Mouse (Mus musculus) liver, postnatal 0 days (tissue): Measurements from ENCODE around the gene Vps45. TPM values are rescaled to one million over a fixed set of nuclear protein-coding genes. Genes with fewer than 3 reads are reported as not detected.
A peak's percentile ranks its signal among the peaks of the same experiment; 100 is the strongest.

Experiments
- ATAC-seq: fragments of 200-750 bp; cut with Nextera tagmentation; 2 replicates; pipeline ENCODE4 v1.8.0; 2017; ENCODE audit warnings: mild to moderate bottlenecking, moderate library complexity
- DNase-seq: peaks from one replicate; pipeline ENCODE4 v3.0.0-alpha.2; 2016
- H3K27ac ChIP-seq: fragments of 300-500 bp; sonication (generic); 2 replicates; pipeline ENCODE4 v1.5.1; 2014; ENCODE audit warnings: antibody characterized with exemption, moderate library complexity, mild to moderate bottlenecking, low read depth
- H3K27me3 ChIP-seq: fragments of 300-500 bp; sonication (generic); 2 replicates; pipeline ENCODE4 v1.6.1; 2014; ENCODE audit warnings: low read length, control low read depth, mixed read lengths; ENCODE audit not compliant: insufficient read depth
- H3K36me3 ChIP-seq: fragments of 300-500 bp; sonication (generic); replicated peaks from 2 replicates; pipeline ENCODE4 v1.6.1; 2014; ENCODE audit warnings: mild to moderate bottlenecking, control low read depth, low read length, moderate library complexity, mixed read lengths; ENCODE audit not compliant: insufficient read depth
- H3K4me1 ChIP-seq: fragments of 300-500 bp; sonication (generic); 2 replicates; pipeline ENCODE4 v1.6.1; 2014; ENCODE audit warnings: antibody characterized with exemption, mild to moderate bottlenecking, control low read depth; ENCODE audit not compliant: insufficient read depth
- H3K4me2 ChIP-seq: fragments of 300-500 bp; sonication (generic); 2 replicates; pipeline ENCODE4 v1.6.1; 2014; ENCODE audit warnings: low read depth, mild to moderate bottlenecking, low read length, moderate library complexity, mixed read lengths
- H3K4me3 ChIP-seq: fragments of 300-500 bp; sonication (generic); 2 replicates; pipeline ENCODE4 v1.5.1; 2014; ENCODE audit warnings: low read depth, low read length
- H3K9ac ChIP-seq: fragments of 300-500 bp; sonication (generic); replicated peaks from 2 replicates; pipeline ENCODE4 v1.6.1; 2014; ENCODE audit warnings: mild to moderate bottlenecking, moderate library complexity
- H3K9me3 ChIP-seq: fragments of 300-500 bp; sonication (generic); 2 replicates; pipeline ENCODE4 v1.6.1; 2016; ENCODE audit warnings: mild to moderate bottlenecking, control low read depth, low read length, mixed read lengths
- CTCF ChIP-seq: sonication (generic); IDR thresholded peaks from 2 replicates; pipeline ENCODE4 v1.5.1; 2016; ENCODE audit warnings: antibody characterized with exemption, low read depth
- EP300 ChIP-seq: IDR thresholded peaks from 2 replicates; pipeline ENCODE4 v1.6.1; 2016; ENCODE audit warnings: antibody characterized with exemption, low read depth, mild to moderate bottlenecking
- WGBS: fragments of 180-500 bp; shearing (Covaris S2); extraction: QIAGEN DNeasy Blood & Tissue Kit; methylation state at CpG from one replicate; pipeline ENCODE4 v1.1.7; 2014; ENCODE audit not compliant: insufficient replicate concordance; 5-methylcytosine and 5-hydroxymethylcytosine counted together
- polyA plus RNA-seq: library from polyadenylated mRNA; unstranded; fragments of >200 nt; fragmentation: Nextera tagmentation; extraction: Ambion mirVana; gene quantifications from 2 replicates; pipeline ENCODE4 v1.2.1, GENCODE M21; 2015

Vps45 gene
- polyA plus RNA-seq, 1 experiment from 2014 or later: 12.5 TPM

GRCm38 (mm10) chr3:95994975-95995801 is 63.1 kb downstream of the Vps45 start:
- Histone ChIP-seq H3K4me1 (peaks cover 23% of the 10 kb centered on the region), H3K4me2 (peak overlapping the region; percentile 98), H3K36me3 (peaks cover 10% of the 10 kb centered on the region; the same call in 1 of the 2 replicates), H3K9me3 (no peaks in the 10 kb centered on the region), H3K4me3 (peak overlapping the region; percentile 73), H3K27me3 (peaks cover 7% of the 10 kb centered on the region), H3K9ac (peak overlapping the region; percentile 70), H3K27ac (peak overlapping the region; percentile 79)
- 2% methylated on average over 46 of the region's 51 CpGs for WGBS
- peak; percentile 42 for DNase-seq
- ATAC-seq: no peak
- no peak for TF ChIP-seq EP300
- no peak for TF ChIP-seq CTCF

- peaks cover 17% of the 10 kb centered on the region for H3K4me1 ChIP-seq
- peak overlapping the region; percentile 79 for H3K27ac ChIP-seq
- H3K9ac ChIP-seq: peak overlapping the region; percentile 70
Measured at GRCm38 (mm10) chr3:95994381-95994846, 63.9 kb downstream of the Vps45 start.

GRCm38 (mm10) chr3:95993881-95994280 is 64.4 kb downstream of the Vps45 start:
- H3K9me3 ChIP-seq: no peaks in the 10 kb centered on the region
- H3K4me3 ChIP-seq: peak overlapping the region; percentile 73
- H3K36me3 ChIP-seq: peaks cover 20% of the 10 kb centered on the region
- peak; percentile 36 for TF ChIP-seq CTCF
- no peak for TF ChIP-seq EP300
- peak overlapping the region; percentile 79 for H3K27ac ChIP-seq
- 33% methylated on average over 4 of the region's 4 CpGs for WGBS
- H3K4me1 ChIP-seq: peaks cover 17% of the 10 kb centered on the region
- H3K27me3 ChIP-seq: peaks cover 7% of the 10 kb centered on the region
- no peak for DNase-seq
- peak; percentile 18 for ATAC-seq
- peak overlapping the region; percentile 98 for H3K4me2 ChIP-seq
- H3K9ac ChIP-seq: peak overlapping the region; percentile 33; the same call in 1 of the 2 replicates

More at GRCm38 (mm10) chr3:95994381-95994846, 63.9 kb downstream of the Vps45 start:
- no peaks in the 10 kb centered on the region for H3K9me3 ChIP-seq
- H3K36me3 ChIP-seq: peaks cover 14% of the 10 kb centered on the region
- ATAC-seq (no peak), DNase-seq (no peak)
- peak overlapping the region; percentile 98 for H3K4me2 ChIP-seq
- peaks cover 7% of the 10 kb centered on the region for H3K27me3 ChIP-seq
- TF ChIP-seq CTCF (no peak), EP300 (no peak)
- peak overlapping the region; percentile 73 for H3K4me3 ChIP-seq
- 23% methylated on average over 6 of the region's 6 CpGs for WGBS

- no peak for ATAC-seq
- Histone ChIP-seq H3K9ac (no peak overlapping the region), H3K9me3 (no peaks in the 10 kb centered on the region), H3K27me3 (peaks cover 7% of the 10 kb centered on the region), H3K36me3 (peaks cover 27% of the 10 kb centered on the region), H3K27ac (peak overlapping the region; percentile 79), H3K4me1 (peaks cover 17% of the 10 kb centered on the region), H3K4me2 (peak overlapping the region; percentile 98), H3K4me3 (no peak overlapping the region)
- DNase-seq: no peak
- TF ChIP-seq CTCF: no peak
- no peak for TF ChIP-seq EP300
- 61% methylated on average over 5 of the region's 5 CpGs for WGBS
Measured at GRCm38 (mm10) chr3:95992990-95993603, 65.2 kb downstream of the Vps45 start.

GRCm38 (mm10) chr3:95990413-95990941 is 67.8 kb downstream of the Vps45 start:
- DNase-seq (no peak), ATAC-seq (peak; percentile 34; the same call in 1 of the 2 replicates)
- H3K4me3 ChIP-seq: no peak overlapping the region
- WGBS: 49% methylated on average over 12 of the region's 12 CpGs
- peak overlapping the region; percentile 66 for H3K27ac ChIP-seq
- H3K9me3 ChIP-seq: no peaks in the 10 kb centered on the region
- no peak overlapping the region for H3K9ac ChIP-seq
- no peak for TF ChIP-seq EP300
- TF ChIP-seq CTCF: no peak
- peaks cover 6% of the 10 kb centered on the region for H3K27me3 ChIP-seq
- H3K36me3 ChIP-seq: peaks cover 28% of the 10 kb centered on the region
- H3K4me2 ChIP-seq: no peak overlapping the region
- peaks cover 23% of the 10 kb centered on the region for H3K4me1 ChIP-seq

- no peaks in the 10 kb centered on the region for H3K27me3 ChIP-seq
- TF ChIP-seq EP300: no peak
- no peak for TF ChIP-seq CTCF
- no peaks in the 10 kb centered on the region for H3K9me3 ChIP-seq
- no peak overlapping the region for H3K27ac ChIP-seq
- ATAC-seq: no peak
- no peak for DNase-seq
- peaks cover 24% of the 10 kb centered on the region for H3K4me1 ChIP-seq
- H3K4me3 ChIP-seq: no peak overlapping the region
- 74% methylated on average over 10 of the region's 10 CpGs for WGBS
- H3K4me2 ChIP-seq: no peak overlapping the region
- peaks cover 28% of the 10 kb centered on the region for H3K36me3 ChIP-seq
- no peak overlapping the region for H3K9ac ChIP-seq
Measured at GRCm38 (mm10) chr3:95988969-95989368, 69.3 kb downstream of the Vps45 start.
